Mouse (Mus musculus) ovary, adult 18-20 months (tissue): ENCODE data around the gene Rom1.
"Not testable (repeated sequence)": the region's sequence is repeated elsewhere in the genome, so short reads cannot be mapped to it uniquely, and the experiment has no call there.

Experiments used
- DNase-seq: peaks from one replicate; pipeline ENCODE4 v3.0.0; 2022; ENCODE audit warnings: low spot score, mixed read lengths

The Rom1 gene

GRCm38 (mm10) chr19:8897865-8898495 is 31.2 kb downstream of the Rom1 start, which contains the start of gene Ganab:
Gene Ganab, plus strand, starts transcription at chr19:8898071.
- peak; percentile 94 for DNase-seq

- peak; percentile 32 for DNase-seq
Measured at GRCm38 (mm10) chr19:8897211-8897864, 31.8 kb downstream of the Rom1 start.

- DNase-seq = not testable (repeated sequence)
Measured at GRCm38 (mm10) chr19:8896231-8896630, 32.9 kb downstream of the Rom1 start.

- no peak for DNase-seq
Measured at GRCm38 (mm10) chr19:8895397-8895960, 33.7 kb downstream of the Rom1 start.

- peak; percentile 63 for DNase-seq
Measured at GRCm38 (mm10) chr19:8892829-8893766, 36.1 kb downstream of the Rom1 start, which contains the start of gene Ints5. Gene Ints5, plus strand, starts transcription at chr19:8893005.

- DNase-seq = peak; percentile 91
Measured at GRCm38 (mm10) chr19:8888511-8889385, 40.4 kb downstream of the Rom1 start, which contains the start of the genes 1810009A15Rik and Gm49416. Gene 1810009A15Rik, plus strand, starts transcription at chr19:8888853. Gene Gm49416, plus strand, starts transcription at chr19:8888926.

- DNase-seq = no peak
Measured at GRCm38 (mm10) chr19:8887585-8888463, 41.3 kb downstream of the Rom1 start.

GRCm38 (mm10) chr19:8886916-8887584 is 42.1 kb downstream of the Rom1 start:
- no peak for DNase-seq

GRCm38 (mm10) chr19:8883616-8884015 is 45.5 kb downstream of the Rom1 start, which contains the start of the genes Lbhd1 and Gm49403:
Gene Lbhd1, plus strand, starts transcription at chr19:8883732.
Gene Gm49403, plus strand, starts transcription at chr19:8883930.
- DNase-seq = no peak

- DNase-seq = no peak
Measured at GRCm38 (mm10) chr19:8881034-8881392, 48.1 kb downstream of the Rom1 start.

- peak; percentile 87 for DNase-seq
Measured at GRCm38 (mm10) chr19:8880311-8881033, 48.7 kb downstream of the Rom1 start, which contains the start of gene Uqcc3. Gene Uqcc3, minus strand, starts transcription at chr19:8880923.
